Mouse (Mus musculus) thymus, adult 2 months (tissue): ENCODE measurements around the gene Rasa4.

Experiments used
- CTCF ChIP-seq: fragments of 200-500 bp; IDR thresholded peaks from 2 replicates; pipeline ENCODE4 v1.5.1; 2012; ENCODE audit warnings: mild to moderate bottlenecking, control low read depth, low read length, moderate library complexity, borderline replicate concordance; ENCODE audit not compliant: control insufficient read depth, poor library complexity, insufficient read depth; ENCODE audit errors: extremely low read depth
- POLR2A ChIP-seq: fragments of 200-500 bp; IDR thresholded peaks from 2 replicates; pipeline ENCODE4 v1.6.1; 2012; ENCODE audit warnings: mild to moderate bottlenecking, low read length, control low read depth, moderate library complexity; ENCODE audit not compliant: control insufficient read depth, poor library complexity, insufficient read depth; ENCODE audit errors: extremely low read depth

DNA sequence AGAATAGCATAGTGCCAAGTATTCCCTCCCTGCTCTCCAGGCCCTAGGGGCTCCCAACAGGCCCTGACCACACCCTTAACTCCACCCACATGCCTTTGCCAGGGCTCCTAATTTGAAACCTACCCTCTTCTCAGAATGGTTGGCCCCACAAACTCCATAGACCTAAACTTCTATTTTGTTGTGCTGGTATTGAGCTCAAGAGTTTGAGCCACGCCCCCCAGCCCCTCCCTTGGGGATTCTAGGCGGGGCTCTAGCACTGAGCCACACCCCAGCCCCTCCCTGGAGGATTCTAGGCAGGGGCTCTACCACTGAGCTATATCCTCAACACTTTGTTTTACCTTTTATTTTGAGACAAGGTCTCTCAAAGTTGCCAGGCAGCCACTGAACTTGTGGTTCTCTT is 42.5 kb upstream of the Rasa4 start:
- no peak for TF ChIP-seq POLR2A
- no peak for TF ChIP-seq CTCF
